Mouse (Mus musculus) stomach, embryonic 15.5 days (tissue): ENCODE data around the gene Zmynd10. TPM values are rescaled to one million over a fixed set of nuclear protein-coding genes. Genes with fewer than 3 reads are reported as not detected.

Experiments
- ATAC-seq: fragments of 200-750 bp; cut with Nextera tagmentation; 2 replicates; pipeline ENCODE4 v1.8.0; 2017; ENCODE audit warnings: low read depth, moderate number of reproducible peaks, moderate TSS enrichment; ENCODE audit not compliant: insufficient read depth, low FRiP score
- H3K27ac ChIP-seq: fragments of 300-500 bp; sonication (generic); 2 replicates; pipeline ENCODE4 v1.5.1; 2015; ENCODE audit warnings: mild to moderate bottlenecking, inconsistent platforms
- H3K27me3 ChIP-seq: fragments of 300-500 bp; sonication (generic); replicated peaks from 2 replicates; pipeline ENCODE4 v1.6.1; 2015; ENCODE audit warnings: inconsistent platforms
- H3K36me3 ChIP-seq: fragments of 300-500 bp; sonication (generic); 2 replicates; pipeline ENCODE4 v1.6.1; 2015; ENCODE audit warnings: inconsistent platforms
- H3K4me1 ChIP-seq: fragments of 300-500 bp; sonication (generic); 2 replicates; pipeline ENCODE4 v1.6.1; 2015; ENCODE audit warnings: inconsistent platforms
- H3K4me2 ChIP-seq: fragments of 300-500 bp; sonication (generic); 2 replicates; pipeline ENCODE4 v1.6.1; 2015; ENCODE audit warnings: mild to moderate bottlenecking, inconsistent platforms
- H3K4me3 ChIP-seq: fragments of 300-500 bp; sonication (generic); replicated peaks from 2 replicates; pipeline ENCODE4 v1.5.1; 2015; ENCODE audit warnings: inconsistent platforms
- H3K9ac ChIP-seq: fragments of 300-500 bp; sonication (generic); 2 replicates; pipeline ENCODE4 v1.6.1; 2015; ENCODE audit warnings: inconsistent platforms
- H3K9me3 ChIP-seq: fragments of 300-500 bp; sonication (generic); 2 replicates; pipeline ENCODE4 v1.6.1; 2016; ENCODE audit warnings: inconsistent platforms
- WGBS: fragments of 180-500 bp; shearing (Covaris S2); methylation state at CpG from one replicate; pipeline ENCODE4 v1.1.7; 2015; 5-methylcytosine and 5-hydroxymethylcytosine counted together
- polyA plus RNA-seq: library from polyadenylated mRNA; unstranded; fragments of >200 nt; fragmentation: Nextera tagmentation; extraction: Ambion mirVana; gene quantifications from 2 replicates; pipeline ENCODE4 v1.2.1, GENCODE M21; 2015

The Zmynd10 gene
- polyA plus RNA-seq, 1 experiment from 2014 or later, result 0.94 TPM

DNA sequence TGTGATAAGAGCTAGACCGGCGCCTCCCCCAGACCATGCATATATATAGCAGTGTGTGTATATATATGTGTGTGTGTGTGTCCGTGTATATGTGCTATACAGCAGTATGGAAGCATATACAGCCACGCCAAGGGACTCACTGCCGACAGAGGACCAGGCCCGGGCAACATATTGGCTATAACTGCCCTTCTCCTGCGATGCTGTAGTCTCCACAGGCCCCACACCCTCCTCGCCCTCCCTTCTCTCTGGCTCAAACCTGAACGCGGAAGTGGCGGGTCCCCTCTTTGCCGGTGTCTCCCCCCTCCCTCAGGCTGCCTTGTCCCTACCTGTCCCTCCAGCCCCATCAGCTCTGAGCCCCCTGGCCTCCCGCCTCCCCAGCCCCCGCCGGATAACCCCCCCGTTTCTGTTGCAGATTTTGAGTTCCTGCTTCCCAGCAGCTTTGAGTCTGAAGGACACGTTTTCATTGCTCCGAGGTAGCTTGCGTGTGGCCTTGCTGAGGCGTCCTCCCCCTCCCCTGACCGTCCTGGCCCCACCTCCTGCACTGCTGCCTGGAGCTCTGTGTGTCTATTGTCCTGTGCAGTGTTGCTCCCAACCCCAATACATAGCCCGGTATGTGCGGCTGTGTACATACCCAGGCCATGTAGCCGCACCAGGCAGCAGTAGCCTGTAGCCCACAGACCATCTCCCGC is 25.2 kb upstream of the Zmynd10 start:
- peak overlapping the region; percentile 16; the same call in 1 of the 2 replicates for H3K27ac ChIP-seq

GRCm38 (mm10) chr9:107522400-107522711 is 24.7 kb upstream of the Zmynd10 start:
- WGBS, result 41% methylated on average over 2 of the region's 2 CpGs
- Histone ChIP-seq H3K4me1 (peaks cover 27% of the 10 kb centered on the region), H3K4me3 (peak overlapping the region; percentile 23), H3K4me2 (peak overlapping the region; percentile 49), H3K9ac (no peak overlapping the region), H3K36me3 (no peaks in the 10 kb centered on the region), H3K27me3 (peaks cover 18% of the 10 kb centered on the region), H3K27ac (0 out of 2 replicates have a peak overlapping the region, but pooled peaks have one; percentile 16), H3K9me3 (no peaks in the 10 kb centered on the region)
- ATAC-seq, result no peak

More for the DNA sequence above, 25.2 kb upstream of the Zmynd10 start:
- H3K4me1 ChIP-seq, result peaks cover 22% of the 10 kb centered on the region
- peaks cover 14% of the 10 kb centered on the region for H3K27me3 ChIP-seq
- peak overlapping the region; percentile 49 for H3K4me2 ChIP-seq
- peak overlapping the region; percentile 23 for H3K4me3 ChIP-seq
- no peaks in the 10 kb centered on the region for H3K36me3 ChIP-seq
- no peaks in the 10 kb centered on the region for H3K9me3 ChIP-seq
- ATAC-seq, result peak; percentile 56; the same call in 1 of the 2 replicates
- 15% methylated on average over 25 of the region's 25 CpGs for WGBS
- no peak overlapping the region for H3K9ac ChIP-seq

DNA sequence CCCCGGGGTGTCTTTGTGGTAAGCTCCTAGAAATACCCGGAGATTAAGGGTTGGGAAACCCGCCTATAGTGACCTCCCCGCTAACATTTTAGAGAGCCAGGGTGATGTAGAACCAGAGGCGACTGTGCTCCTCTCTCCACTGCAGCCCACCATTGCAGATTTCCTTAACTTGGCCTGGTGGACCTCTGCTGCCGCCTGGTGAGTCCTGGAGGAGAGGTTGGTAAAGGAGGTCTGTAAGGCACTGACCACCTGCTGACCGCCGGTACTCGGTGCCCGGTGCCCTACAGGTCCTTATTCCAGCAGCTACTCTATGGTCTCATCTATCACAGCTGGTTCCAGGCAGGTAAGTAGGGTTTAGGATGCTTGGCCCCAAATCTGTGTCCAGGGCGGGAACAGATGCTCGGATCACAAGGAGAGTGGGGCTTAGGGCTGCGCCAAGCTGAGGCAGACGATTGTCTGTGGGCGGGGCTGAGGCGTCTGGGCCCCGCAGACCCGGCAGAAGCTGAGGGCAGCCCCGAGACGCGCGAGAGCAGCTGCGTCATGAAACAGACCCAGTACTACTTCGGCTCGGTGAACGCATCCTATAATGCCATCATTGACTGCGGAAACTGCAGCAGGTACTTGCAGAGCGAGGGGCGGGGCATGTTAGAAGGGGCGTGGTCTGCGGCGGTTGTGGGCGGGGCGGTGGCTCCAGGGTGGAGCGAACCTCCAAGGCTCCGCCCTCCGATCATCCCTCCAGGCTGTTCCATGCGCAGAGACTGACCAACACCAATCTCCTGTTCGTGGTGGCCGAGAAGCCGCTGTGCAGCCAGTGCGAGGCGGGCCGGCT is 20.7 kb upstream of the Zmynd10 start:
- Histone ChIP-seq H3K36me3 (no peaks in the 10 kb centered on the region), H3K4me2 (peak overlapping the region; percentile 87), H3K4me3 (peak overlapping the region; percentile 42), H3K9me3 (no peaks in the 10 kb centered on the region), H3K9ac (no peak overlapping the region), H3K27me3 (peaks cover 24% of the 10 kb centered on the region), H3K27ac (no peak overlapping the region), H3K4me1 (peaks cover 22% of the 10 kb centered on the region)
- ATAC-seq, result peak; percentile 64
- 5% methylated on average over 44 of the region's 44 CpGs for WGBS

DNA sequence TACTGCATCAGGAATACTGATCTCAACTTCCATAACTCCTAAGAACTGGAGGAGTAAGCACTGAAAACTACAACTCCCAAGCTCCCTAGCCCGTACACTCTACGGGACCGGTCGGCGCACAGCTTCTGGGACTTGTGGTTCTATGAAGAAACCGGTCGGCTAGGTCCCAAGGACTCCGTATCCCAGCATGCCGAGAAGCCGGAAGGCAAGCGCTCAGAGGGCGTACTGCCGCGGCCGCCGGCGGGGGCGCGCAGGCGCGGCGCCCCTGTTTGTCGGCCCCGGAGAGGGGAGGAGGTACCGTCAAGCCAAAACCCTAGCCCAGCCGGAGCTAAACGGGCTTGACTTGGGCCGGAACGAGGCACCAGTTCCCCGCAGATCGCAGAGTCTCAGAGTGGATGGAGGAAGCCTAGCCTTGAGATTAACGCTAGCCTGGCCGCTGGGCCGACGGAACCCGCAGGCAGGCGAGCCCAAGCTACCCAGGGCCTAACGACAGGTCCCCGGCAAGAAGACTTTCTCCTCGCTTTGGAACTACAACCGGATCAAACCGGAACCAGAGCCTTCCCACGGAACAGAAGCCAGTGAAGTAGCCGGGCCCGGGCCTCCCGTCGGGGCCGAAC is 13.2 kb upstream of the Zmynd10 start, which contains the start of gene Tmem115:
Gene Tmem115 (plus strand): TSS at position 155 of the 617 bp plus-strand sequence.
- peak within 1 kb of the TSS; percentile 54 for H3K9ac ChIP-seq
- peak within 1 kb of the TSS; percentile 83 for H3K4me3 ChIP-seq
- H3K9me3 ChIP-seq, result no peaks in the 10 kb centered on the region
- peak within 1 kb of the TSS; percentile 80 for H3K27ac ChIP-seq
- ATAC-seq, result peak; percentile 99
- peaks cover 15% of the 10 kb centered on the region for H3K36me3 ChIP-seq
- peak within 1 kb of the TSS; percentile 78 for H3K4me2 ChIP-seq
- under 1% methylated on average over 48 of the region's 48 CpGs for WGBS
- no peaks in the 10 kb centered on the region for H3K27me3 ChIP-seq
- H3K4me1 ChIP-seq, result peaks cover 21% of the 10 kb centered on the region

DNA sequence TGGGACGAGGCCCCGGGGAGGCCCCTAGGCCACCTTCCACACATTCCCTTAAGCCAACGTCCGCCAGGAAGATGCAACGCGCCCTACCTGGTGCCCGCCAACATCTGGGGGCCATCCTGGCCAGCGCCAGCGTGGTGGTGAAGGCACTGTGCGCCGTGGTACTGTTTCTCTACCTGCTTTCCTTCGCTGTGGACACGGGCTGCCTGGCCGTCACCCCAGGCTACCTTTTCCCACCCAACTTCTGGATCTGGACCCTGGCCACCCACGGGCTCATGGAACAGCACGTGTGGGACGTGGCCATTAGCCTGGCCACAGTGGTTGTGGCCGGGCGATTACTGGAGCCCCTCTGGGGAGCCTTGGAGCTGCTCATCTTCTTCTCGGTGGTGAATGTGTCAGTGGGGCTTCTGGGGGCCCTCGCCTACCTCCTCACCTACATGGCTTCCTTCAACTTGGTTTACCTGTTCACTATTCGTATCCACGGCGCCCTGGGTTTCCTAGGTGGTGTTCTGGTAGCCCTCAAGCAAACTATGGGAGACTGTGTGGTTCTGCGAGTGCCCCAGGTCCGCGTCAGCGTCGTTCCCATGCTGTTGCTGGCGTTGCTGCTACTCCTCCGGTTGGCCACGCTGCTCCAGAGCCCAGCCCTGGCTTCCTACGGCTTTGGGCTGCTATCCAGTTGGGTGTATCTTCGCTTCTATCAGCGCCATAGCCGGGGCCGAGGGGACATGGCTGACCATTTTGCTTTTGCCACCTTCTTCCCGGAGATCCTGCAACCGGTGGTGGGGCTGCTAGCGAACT is 12.5 kb upstream of the Zmynd10 start:
- WGBS, result under 1% methylated on average over 40 of the region's 40 CpGs
- peak; percentile 4 for ATAC-seq
- H3K36me3 ChIP-seq, result peaks cover 21% of the 10 kb centered on the region
- H3K4me1 ChIP-seq, result peaks cover 21% of the 10 kb centered on the region
- peak overlapping the region; percentile 80 for H3K27ac ChIP-seq
- peak overlapping the region; percentile 78 for H3K4me2 ChIP-seq
- H3K27me3 ChIP-seq, result no peaks in the 10 kb centered on the region
- H3K9me3 ChIP-seq, result no peaks in the 10 kb centered on the region
- peak overlapping the region; percentile 83 for H3K4me3 ChIP-seq
- peak overlapping the region; percentile 54 for H3K9ac ChIP-seq

DNA sequence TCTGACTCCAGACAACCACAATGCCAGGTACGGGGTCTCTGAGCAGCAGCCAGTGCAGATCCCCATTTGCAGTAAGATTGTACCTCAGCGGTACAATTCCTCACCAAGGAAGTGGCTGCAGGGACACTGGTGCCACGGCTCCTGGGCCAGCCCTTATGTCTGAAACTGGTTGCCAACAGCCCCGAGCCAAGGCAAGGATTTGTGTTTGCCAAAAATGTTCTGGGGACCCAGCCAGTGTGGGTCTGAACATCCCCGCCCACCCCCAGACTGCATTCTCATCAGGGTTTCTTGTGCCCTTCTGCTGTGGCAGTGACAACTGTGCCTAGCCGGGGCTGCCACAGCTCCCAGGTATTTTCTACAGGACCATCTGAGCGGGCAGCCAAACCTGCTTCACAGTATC is 8.9 kb upstream of the Zmynd10 start:
- Histone ChIP-seq H3K4me1 (peaks cover 39% of the 10 kb centered on the region), H3K4me3 (no peak overlapping the region), H3K27ac (no peak overlapping the region), H3K36me3 (peaks cover 27% of the 10 kb centered on the region), H3K9ac (no peak overlapping the region), H3K9me3 (no peaks in the 10 kb centered on the region), H3K27me3 (no peaks in the 10 kb centered on the region), H3K4me2 (no peak overlapping the region)
- WGBS, result 89% methylated on average over 7 of the region's 7 CpGs
- ATAC-seq, result no peak

GRCm38 (mm10) chr9:107538711-107539110 is 8.4 kb upstream of the Zmynd10 start:
- Histone ChIP-seq H3K36me3 (peaks cover 30% of the 10 kb centered on the region), H3K27me3 (no peaks in the 10 kb centered on the region), H3K4me1 (peaks cover 40% of the 10 kb centered on the region), H3K9me3 (no peaks in the 10 kb centered on the region), H3K4me3 (no peak overlapping the region), H3K27ac (no peak overlapping the region), H3K4me2 (no peak overlapping the region), H3K9ac (no peak overlapping the region)
- ATAC-seq, result no peak
- 89% methylated on average over 3 of the region's 3 CpGs for WGBS

GRCm38 (mm10) chr9:107539940-107540339 is 7.2 kb upstream of the Zmynd10 start:
- no peak overlapping the region for H3K9ac ChIP-seq
- H3K4me3 ChIP-seq, result no peak overlapping the region
- 92% methylated on average over 8 of the region's 8 CpGs for WGBS
- H3K4me2 ChIP-seq, result no peak overlapping the region
- H3K36me3 ChIP-seq, result peaks cover 34% of the 10 kb centered on the region
- no peak overlapping the region for H3K27ac ChIP-seq
- H3K27me3 ChIP-seq, result no peaks in the 10 kb centered on the region
- peaks cover 40% of the 10 kb centered on the region for H3K4me1 ChIP-seq
- ATAC-seq, result no peak
- H3K9me3 ChIP-seq, result no peaks in the 10 kb centered on the region

- ATAC-seq, result no peak
- Histone ChIP-seq H3K9me3 (no peaks in the 10 kb centered on the region), H3K36me3 (peaks cover 34% of the 10 kb centered on the region), H3K4me3 (no peak overlapping the region), H3K9ac (no peak overlapping the region), H3K27me3 (no peaks in the 10 kb centered on the region), H3K27ac (no peak overlapping the region), H3K4me2 (no peak overlapping the region; the same call in 1 of the 2 replicates), H3K4me1 (peaks cover 36% of the 10 kb centered on the region)
- WGBS, result 62% methylated on average over 4 of the region's 4 CpGs
Measured at GRCm38 (mm10) chr9:107540420-107540819, 6.7 kb upstream of the Zmynd10 start.

DNA sequence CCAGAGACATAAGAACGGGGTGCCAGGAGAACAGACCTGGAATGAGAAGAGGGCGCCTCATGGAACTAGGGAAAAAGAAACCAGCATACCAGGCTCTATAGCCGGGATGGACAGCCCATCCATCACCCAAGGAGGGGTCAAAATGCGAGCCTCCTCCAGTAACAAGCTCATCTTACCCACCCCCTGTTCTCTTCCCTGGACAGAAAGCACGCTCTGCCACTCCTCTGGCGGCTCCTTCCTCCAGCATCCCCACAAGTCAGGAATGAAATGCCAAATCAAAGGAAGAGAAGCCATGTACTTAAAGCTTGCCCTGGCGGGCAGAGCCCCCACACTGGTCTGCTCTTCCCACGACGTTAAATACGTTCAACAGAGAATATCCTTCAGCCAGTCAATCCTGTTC is 6.1 kb upstream of the Zmynd10 start:
- peak overlapping the region; percentile 90 for H3K4me2 ChIP-seq
- H3K9me3 ChIP-seq, result no peaks in the 10 kb centered on the region
- peaks cover 31% of the 10 kb centered on the region for H3K4me1 ChIP-seq
- peaks cover 34% of the 10 kb centered on the region for H3K36me3 ChIP-seq
- H3K27me3 ChIP-seq, result no peaks in the 10 kb centered on the region
- H3K4me3 ChIP-seq, result peak overlapping the region; percentile 71
- no peak overlapping the region for H3K9ac ChIP-seq
- ATAC-seq, result no peak
- WGBS, result 20% methylated on average over 10 of the region's 10 CpGs
- H3K27ac ChIP-seq, result no peak overlapping the region
